Mouse (Mus musculus): Measurements from ENCODE around the gene Tgfbrap1.

DNA sequence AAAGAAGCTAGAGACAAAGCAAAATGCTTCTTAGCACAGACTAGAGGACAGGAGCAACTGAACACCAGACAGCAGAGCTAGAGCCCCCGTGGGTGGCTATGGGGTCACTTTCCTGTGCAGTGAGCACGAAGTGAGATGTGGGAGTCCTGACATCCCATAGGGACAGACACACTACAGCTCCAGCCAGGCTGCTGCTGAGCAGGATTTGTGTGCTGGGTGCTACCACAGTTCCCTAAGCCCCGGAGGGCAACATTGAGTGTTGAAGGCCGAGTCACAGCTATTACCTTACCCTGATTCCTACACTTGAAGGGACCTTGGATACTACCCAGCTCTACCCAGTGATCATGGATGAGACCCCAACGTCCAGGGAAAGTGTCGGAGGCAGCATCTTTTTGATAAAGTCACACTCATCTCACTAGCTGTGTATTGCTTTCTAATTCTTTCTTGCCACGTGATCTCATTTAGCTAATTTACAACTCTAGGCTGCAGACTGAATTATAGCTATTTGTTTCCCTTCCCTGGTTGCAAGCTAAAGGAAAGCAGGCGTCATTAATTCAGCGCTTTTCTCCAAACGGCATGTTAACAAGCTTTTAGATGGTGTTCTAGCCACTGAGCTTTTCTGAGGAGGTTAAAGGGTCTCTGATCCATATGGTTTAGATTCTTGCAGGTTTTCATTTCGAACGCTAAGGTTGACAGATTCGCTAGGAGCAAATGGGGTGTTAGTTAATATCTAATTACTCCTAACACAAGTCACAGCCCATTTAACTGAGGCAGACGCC lies 53.0 kb downstream of the Tgfbrap1 start:
- TF ChIP-seq CTCF (IDR thresholded peaks at IDR 0.05) (no peak), POLR2A (IDR thresholded peaks at IDR 0.05; ENCODE audit: insufficient read depth, low read depth, low read length) (no peak), EP300 (IDR thresholded peaks at IDR 0.05; ENCODE audit: insufficient read depth, low read depth, low read length) (no peak)
